Mouse (Mus musculus): ENCODE data around the gene Mettl27.
"Not testable (repeated sequence)": the region's sequence is repeated elsewhere in the genome, so short reads cannot be mapped to it uniquely, and the experiment has no call there.

The Mettl27 gene

DNA sequence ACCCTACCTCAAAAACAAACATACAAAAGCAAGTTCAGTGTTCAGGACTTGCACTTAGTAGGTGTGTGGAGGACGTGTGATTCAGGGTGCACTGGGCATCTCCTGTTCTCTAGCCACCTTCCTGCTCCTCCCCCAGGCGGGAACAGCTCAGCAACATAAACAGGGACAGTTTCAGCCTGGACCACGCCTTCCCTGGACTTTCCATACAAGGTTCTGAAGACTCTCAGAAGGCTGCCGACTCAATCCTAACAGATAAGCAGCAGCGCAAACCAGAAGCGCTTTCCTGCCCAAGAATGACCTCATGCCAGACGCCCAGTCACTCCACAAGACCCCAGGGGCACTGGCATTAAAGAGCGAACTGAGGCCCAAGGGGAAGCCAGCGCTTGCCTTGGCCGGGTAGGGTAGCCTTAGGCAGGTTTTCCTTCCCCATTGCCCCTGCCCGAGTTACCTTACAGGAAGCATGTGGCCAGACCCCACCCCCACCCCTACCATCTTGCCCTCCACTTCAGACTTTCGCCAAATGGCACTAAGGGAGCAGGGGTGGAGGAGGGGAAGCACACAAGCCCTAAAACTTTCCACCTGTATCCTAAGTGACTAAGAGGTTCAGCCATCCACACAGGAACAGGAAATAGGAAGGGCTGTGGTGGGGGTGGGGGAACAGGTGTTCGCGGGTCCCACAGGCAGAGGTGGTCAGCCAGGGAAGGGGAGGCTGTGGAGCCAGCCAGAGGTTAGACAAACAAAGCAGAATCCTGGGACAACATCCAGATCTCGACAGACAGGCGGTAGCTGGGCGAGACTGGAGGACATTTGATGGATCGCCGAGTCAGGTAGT is 19.1 kb downstream of the Mettl27 start:
- DNase-seq (ENCODE audit: low spot score) = no peak

DNA sequence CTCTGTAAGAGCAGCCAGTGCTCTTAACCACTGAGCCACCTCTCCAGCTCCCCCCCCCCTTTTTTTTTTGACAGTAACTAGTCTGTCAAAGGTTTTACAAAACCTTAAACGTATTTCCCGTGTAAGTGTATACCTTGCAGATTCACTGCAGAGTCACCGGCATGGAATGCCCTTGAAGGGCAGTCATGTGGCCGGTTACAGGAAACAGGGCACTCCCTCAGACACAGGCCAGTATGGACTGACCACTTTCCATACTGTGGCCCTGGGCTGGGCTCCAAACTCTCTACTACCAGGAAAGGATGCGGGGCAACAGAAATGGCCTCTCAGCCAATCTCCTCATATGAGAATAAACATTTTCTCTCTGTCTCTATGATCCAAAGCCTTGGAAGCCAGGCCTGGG is 23.3 kb downstream of the Mettl27 start:
- no peak for DNase-seq (ENCODE audit: low spot score)

DNA sequence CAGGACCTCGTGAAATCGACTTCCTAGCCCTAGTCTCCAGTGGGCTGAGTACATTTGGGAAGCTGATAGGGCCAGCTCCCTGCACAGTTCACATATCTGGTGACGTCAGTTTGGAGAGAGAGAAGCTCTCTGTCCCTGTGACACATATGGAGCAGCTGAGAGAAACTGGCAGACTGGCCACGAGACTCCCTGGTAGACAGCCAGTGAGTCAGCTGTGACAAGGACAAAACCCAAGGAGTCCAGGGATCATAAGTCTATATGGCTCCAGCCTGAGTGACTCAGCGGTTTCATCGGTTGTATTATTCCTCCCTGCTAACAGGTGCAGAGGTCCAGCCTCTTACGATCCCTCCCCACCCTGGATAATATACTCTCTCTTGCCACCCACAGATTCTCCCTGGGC is 26.9 kb downstream of the Mettl27 start:
- no peak for DNase-seq (ENCODE audit: low spot score)

DNA sequence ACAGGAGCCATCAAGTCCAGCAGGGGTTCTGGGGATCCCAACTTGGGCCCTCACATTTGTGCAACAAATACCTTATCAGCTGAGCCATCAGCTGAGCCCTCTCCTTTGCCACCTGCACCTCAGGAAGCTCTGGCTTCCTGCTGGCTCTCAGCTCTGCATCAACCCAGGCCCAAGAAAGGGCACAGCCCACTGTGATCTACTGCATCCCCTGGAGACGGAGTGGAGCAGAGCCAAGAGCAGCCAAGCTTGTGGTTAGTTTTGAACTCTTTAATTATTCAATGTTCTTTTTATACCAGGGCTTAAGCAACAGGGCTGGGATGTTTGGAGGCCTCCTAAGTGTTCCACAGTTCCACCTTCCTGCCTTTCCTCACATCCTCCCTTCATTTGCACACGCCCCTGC is 28.3 kb downstream of the Mettl27 start:
- no peak for DNase-seq (ENCODE audit: low spot score)

DNA sequence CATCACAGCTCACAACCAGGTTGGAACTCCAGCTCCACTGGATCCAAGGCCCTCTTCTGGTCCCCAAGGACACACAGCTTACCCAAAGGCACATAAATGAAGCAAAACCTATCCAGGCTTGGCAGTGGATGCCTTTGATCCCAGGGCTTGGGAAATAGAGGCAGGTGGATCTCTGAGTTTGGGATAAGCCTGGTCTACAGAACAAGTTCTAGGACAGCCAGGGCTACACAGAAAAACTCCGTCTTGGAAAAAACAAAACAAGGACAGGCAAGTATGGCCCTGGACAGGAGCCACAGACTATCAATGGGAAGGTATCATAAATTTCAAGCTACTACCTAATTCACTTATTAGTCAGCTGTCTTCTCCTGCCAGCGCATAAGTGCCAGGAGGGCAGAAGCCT is 29.4 kb downstream of the Mettl27 start:
- no peak for DNase-seq (ENCODE audit: low spot score)

DNA sequence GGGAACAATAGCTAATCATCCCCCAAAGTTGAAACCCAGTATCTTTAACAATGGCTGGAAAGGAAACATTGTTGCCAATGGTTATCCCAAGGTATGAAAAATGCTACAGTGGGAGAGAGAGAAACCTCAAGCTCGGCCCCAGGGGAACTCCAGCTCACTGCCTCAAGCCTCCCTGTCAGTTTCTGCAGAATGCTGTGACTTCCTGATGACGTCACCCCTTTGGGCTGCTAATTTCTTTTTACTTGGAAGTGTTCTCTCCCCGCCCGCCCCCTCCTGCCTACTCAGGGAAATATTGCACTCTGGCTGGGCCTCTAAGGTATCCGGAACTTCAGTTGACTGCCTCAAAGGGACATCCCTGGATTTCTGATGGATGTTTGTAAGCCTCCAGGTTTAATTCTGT is 31.4 kb downstream of the Mettl27 start:
- no peak for DNase-seq (ENCODE audit: low spot score)

DNA sequence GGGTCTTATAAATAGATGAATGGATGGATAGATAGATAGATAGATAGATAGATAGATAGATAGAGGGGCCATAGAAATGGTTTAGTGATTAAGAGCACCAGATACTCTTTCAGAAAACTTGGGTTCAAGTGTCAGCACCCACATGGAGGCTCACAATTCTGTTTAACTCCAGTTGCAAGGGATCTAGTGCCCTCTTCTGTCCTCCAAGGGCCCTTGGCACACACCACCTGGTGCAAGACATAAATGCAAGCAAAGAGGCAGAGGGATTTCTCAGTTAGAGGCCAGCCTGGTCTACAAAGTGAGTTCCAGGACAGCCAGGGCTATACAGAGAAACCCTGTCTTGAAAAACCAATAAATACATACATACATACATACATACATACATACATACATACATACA is 32.5 kb downstream of the Mettl27 start:
- DNase-seq (ENCODE audit: low spot score) = not testable (repeated sequence)

DNA sequence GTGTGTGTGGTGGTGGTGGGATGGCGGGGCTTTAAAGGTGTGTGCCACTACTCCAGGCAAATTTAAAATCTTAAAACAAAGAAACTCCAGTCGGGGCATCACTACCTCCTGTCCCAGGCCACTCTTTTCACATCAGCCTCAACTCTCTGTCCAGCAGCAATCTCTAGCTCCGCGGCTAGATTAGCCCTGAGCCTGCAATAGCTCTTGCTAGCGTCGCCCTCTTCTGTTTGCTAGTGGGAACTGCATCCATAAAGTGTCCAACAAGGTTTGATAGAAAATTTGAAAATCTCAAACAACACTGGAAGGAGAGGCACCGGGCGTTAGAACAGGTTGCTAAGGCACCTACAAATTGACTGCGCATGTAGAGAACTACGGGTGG is 33.3 kb downstream of the Mettl27 start:
- peak; percentile 66 for DNase-seq (ENCODE audit: low spot score)

DNA sequence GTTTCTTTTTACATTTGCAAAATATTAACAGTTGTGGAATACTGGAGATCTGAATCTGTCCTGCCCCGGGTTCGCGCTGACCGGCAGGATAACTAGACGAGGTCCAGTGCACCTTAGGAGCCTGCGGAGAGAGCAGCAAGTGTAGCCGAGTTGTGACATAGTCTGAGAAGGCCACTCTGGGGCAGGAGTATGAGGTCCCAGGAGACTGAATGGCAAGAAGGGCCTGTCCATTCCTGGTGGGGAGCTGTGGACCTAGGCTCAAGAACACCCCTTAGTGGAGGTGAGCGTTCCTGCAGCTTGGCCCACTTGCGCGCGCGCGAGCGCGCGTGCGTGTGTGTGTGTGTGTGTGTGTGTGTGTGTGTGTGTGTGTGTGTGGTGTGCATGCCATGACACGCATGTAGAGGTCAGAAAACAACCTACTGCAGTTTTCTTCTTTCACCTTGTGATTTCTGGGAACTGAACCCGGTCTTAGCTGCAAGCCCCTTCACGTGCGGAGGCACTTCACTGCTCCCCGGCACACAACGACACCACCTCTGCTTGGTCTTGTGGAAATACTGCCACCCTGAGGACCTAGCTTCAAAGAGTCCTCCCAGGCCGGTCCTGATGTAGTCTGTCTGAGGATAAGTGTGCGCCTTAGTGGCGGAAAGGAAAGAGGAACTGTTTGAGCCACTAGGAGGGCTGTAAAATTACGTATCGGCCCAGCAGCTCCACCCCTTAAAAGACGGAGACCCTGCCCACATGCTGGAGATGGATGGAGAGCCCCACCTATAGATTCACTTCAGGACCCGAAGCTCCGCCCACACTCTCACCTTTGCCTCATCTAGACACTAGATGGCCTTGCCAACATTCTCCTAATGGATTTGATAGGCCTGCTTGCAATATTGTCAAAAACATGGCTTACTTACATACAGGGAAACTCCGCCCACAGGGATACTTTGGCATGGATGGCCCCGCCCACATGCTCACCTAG is 34.0 kb downstream of the Mettl27 start:
- peak; percentile 68 for DNase-seq (ENCODE audit: low spot score)

DNA sequence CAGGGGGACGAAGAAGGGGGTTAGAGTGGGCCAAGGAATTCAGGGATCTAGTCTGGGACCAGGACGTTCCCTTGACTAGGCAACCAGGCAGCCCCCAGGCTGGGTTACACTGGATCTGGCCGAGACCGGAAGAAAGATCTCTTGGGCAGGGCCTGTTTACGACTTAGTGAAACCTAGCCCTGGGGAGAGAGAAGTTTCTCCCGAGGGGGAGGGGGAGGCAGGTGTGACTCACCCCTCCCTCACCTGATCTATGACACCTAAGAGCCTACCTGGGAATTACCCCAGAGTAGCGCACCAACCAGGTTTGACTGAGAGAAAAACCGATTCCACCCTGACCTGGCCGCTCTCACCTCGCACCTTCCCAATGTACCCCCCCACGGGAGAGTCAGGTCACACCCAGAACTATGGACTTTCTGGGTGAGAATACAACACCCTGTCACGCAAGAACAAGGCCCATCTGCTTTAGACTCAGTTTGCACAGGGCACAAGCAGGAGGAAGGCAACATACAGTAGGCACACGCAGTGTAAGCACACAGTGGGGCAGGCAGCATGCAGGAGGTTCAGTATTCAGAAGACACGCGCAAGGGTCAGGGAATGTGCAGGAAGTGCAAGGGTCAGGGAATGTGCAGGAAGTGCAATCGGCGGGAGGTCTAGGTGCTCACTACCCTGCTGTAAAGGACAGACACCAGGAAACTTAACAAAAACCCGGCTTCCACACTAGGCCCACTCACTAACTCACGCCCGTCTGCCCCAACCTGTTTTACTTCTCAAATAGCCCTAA is 35.2 kb downstream of the Mettl27 start:
- DNase-seq (ENCODE audit: low spot score) = no peak

DNA sequence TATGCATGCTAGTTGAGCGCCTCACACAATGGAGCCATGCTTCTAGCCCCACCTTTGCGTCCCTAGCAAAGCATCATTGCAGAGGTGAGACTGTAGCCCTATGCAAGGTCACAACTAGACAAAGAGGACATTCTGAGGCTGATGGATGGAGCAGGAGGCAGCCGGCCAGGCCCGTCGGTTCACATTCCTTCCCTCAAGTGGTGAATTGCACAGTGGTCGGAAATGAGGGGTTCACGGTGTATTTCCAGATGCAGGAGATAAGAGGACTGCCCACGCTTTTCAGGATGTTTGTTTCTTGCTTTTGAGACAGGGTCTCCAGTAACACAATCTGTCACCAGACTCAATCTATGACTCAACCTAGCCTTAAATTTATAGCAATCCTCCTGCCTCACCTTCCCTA is 38.5 kb downstream of the Mettl27 start:
- no peak for DNase-seq (ENCODE audit: low spot score)

DNA sequence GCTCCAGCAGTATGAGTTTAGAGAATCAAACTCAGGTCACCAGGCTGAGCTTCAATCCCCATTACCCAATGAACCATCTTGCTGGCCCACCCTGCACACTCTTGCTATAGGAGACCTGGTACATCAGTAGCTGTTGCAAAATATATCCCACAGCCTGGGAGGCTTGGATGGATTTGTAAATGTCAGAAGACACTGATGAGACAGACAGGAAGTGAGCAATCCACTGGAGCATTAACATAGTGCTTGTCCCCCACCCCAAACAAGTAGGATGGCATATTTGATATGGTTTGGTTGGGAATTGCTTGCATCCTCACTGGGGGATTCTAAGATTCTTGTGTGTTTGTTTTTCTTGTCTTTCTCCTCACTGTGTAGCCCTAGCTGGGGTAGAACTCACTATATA is 40.9 kb downstream of the Mettl27 start:
- no peak for DNase-seq (ENCODE audit: low spot score)

DNA sequence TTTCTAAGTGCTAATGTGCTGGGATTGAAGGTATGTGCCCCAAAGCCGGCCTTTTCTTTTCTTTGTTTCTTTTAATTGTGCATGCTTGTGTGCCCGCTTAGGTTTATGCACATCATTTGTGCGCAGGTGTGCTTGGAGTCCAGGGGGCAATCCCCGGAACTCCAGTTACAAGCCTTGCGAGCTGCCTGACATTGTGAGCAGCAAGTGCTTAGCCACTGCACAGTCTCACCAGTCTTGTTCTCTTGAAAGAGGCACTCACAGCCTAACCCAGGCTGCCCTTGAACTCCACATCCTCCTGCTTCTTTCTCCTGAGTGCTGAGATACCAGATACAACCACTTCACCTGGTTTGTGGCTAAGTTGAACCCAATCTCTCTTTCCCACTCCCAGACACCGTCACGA is 41.4 kb downstream of the Mettl27 start:
- no peak for DNase-seq (ENCODE audit: low spot score)

DNA sequence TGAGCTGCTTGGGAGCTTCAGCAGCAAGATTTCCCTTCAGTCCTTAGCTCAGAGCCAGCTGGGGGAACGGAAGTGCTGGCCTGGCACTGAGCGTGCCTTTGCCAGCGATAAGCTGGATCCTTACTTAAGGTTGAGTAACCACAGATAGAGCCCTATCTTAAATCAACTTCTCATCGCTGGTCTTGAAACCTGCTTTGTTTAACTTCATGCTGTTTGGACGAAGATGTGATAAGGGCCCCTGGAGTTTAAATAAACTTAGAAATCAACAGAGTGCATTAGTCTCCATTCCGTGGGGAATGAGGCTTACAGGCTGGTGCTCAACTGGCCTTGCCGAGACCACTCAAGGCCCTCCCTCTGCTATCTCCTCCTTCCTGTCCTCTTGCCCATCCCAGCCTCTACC is 42.1 kb downstream of the Mettl27 start:
- no peak for DNase-seq (ENCODE audit: low spot score)

DNA sequence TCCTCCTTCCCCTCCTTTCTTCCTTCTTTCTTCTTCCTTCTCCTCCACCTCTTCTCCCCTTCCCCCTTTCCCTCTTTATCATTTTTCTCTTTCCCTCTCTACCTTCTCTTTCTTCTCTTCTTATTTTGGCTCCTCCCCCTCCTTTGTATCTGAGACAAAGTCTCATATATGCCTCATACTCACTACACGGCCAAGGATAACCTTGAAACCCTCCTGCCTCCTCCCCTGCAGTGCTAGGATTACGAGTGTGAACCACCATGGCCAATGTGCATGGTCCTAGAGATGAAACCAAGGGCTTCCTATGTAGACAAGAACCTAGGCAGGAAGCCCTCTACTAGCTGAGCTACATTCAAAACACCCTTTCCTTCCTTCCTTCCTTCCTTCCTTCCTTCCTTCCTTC is 42.8 kb downstream of the Mettl27 start:
- no peak for DNase-seq (ENCODE audit: low spot score)

DNA sequence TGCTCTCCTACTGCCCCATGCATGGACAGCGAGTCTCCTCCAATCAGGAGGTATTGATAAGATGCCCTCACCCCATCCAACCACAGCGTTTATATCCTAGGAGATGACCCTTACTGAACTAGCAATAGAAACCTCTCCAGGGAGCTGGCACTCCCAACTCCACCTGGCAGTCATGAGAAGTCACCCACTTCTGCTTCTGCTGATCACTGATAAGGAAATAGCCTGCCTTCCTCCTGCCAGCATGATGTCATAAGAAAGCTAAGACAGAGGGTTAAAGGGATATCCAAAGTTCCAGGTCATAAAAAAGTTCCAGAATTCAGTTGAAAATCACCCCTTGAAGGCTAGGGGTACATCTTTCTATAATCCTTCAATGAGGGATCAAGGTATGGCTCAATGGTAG is 44.0 kb downstream of the Mettl27 start:
- DNase-seq (ENCODE audit: low spot score) = no peak

DNA sequence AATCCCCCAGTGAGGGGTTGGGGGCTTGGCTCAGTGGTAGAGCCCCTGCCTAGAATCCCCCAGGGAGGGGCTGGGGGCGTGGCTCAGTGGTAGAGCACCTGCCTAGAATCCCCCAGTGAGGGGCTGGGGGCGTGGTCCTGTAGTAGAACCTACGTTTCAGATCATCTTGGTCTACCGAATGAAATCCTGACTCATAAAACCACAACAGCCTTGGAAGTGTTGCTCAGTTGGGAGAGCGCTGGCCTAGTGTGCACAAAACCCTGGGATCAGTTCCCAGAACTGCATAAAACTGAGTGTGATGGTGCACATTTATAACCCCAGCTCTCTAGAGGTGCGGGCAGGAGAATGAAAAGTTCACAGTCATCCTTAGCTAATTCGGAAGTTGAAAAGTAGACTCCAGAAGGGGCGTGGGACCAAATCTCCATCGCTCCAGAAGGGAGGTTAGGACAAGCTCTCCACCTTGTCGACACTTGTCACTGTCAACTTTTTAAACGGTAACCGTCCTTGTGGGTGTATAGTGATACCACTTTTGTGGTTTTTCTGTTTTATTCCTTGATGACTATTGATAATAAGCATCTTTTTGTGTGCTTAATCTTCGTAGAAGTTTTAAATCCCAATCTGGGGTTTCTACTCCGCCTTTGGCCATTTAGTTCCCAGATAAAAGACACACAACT is 44.5 kb downstream of the Mettl27 start:
- no peak for DNase-seq (ENCODE audit: low spot score)

DNA sequence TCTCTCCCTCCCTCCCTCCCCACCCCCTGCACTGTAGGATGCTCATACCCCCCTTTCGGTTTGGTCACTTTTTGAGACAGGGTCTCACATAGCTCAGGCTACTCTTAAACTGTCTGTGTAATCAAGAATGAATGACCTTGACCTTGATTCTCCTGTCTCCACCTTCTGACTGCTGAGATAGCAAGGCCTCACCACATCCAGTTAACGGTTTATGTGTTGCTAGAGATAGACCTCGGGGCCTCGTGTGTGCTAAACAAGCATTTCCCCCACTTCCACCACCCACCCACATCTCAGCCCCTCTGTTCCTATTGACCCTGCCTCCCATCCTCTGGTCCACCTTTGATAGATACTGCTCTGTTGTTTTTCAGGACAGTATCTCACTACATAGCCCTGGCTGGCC is 45.7 kb downstream of the Mettl27 start:
- no peak for DNase-seq (ENCODE audit: low spot score)

DNA sequence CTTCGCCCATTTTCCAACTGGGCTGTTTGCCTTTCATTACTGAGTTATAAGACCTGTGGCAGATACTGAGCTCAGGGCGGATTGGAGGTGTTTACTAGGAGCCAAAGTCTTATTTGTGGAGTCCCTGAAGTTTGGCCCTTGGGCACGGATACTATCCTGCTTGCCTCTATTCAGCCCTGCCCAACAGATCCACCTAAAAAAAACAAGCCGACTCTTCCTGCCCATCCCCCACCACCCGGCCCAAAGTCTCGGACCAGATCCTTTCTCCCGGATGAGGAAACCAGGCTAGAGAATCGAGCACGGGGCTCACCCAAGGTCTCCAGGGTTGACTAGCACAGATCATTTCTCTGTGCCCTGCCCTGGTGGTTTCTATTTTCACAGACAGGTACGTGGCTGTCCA is 49.0 kb downstream of the Mettl27 start:
- DNase-seq (ENCODE audit: low spot score) = no peak

DNA sequence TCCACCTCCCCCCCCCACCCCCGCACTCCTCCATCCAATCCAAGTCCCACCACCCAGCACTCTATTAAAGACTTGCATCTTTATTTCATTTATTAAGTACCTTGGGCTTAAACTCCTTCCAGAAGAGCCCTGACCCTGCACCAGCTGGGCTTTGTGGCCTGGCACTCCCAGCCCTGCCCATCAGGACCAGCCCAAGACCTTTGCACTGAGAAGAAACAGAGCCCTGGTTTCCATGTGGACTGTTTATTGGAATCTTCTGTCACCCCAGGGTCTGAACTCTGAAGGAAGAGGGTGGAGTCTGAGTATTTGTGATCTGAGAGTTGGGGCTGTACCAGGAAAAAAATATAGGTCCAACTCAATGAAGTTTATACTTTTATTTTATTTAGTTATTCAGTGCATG is 50.9 kb downstream of the Mettl27 start:
- DNase-seq (ENCODE audit: low spot score) = no peak

DNA sequence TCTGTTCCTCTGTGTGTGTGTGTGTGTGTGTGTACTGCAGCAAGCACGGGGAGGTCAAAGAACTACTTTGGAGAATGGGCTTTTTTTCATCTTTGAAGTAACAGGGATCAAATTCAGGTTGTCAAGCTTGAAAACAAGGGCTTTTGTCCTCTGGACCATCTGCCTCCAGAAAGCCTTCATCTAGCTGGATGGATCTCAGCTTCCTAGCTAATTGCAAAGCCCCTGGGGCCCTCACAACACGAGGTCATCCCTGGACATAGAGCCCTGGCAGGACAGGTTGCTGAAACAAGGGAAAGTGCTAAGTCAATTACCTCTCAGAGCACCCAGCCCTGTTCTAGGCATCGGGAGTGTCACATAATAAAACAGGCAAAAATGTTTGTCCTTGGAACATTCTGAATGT is 51.6 kb downstream of the Mettl27 start:
- no peak for DNase-seq (ENCODE audit: low spot score)
